Mouse (Mus musculus): ENCODE measurements around the gene Dtnb. TPM values are rescaled to one million over a fixed set of nuclear protein-coding genes. Genes with fewer than 3 reads are reported as not detected.
A peak's percentile ranks its signal among the peaks of the same experiment; 100 is the strongest.
"Not testable (repeated sequence)": the region's sequence is repeated elsewhere in the genome, so short reads cannot be mapped to it uniquely, and the experiment has no call there.

Gene Dtnb
- total RNA-seq, 2 experiments from 2014 or later = 116 to 118 TPM

GRCm38 (mm10) chr12:3660985-3661635 is 88.9 kb downstream of the Dtnb start:
- no peak for DNase-seq

- no peak for DNase-seq
These were observed 90.5 kb downstream of the Dtnb start for GRCm38 (mm10) chr12:3662660-3663059.

GRCm38 (mm10) chr12:3663386-3663785 is 91.2 kb downstream of the Dtnb start:
- DNase-seq = no peak

GRCm38 (mm10) chr12:3669971-3670381 is 97.8 kb downstream of the Dtnb start:
- DNase-seq = no peak

- no peak for DNase-seq
These were observed 98.9 kb downstream of the Dtnb start for GRCm38 (mm10) chr12:3671117-3671516.

GRCm38 (mm10) chr12:3672786-3673185 is 100.6 kb downstream of the Dtnb start:
- DNase-seq = no peak

GRCm38 (mm10) chr12:3673886-3674285 is 101.7 kb downstream of the Dtnb start:
- no peak for DNase-seq

GRCm38 (mm10) chr12:3674913-3675312 is 102.7 kb downstream of the Dtnb start:
- peak; percentile 83 to 84 for DNase-seq

- DNase-seq = no peak
These were observed 108.5 kb downstream of the Dtnb start for GRCm38 (mm10) chr12:3680721-3681120.

GRCm38 (mm10) chr12:3683041-3683440 is 110.9 kb downstream of the Dtnb start:
- peak in 1 of 2 experiments; percentile 27 for DNase-seq

GRCm38 (mm10) chr12:3686419-3686940 is 114.3 kb downstream of the Dtnb start:
- DNase-seq = no peak

- not testable (repeated sequence) for DNase-seq
These were observed 118.8 kb downstream of the Dtnb start for GRCm38 (mm10) chr12:3690926-3691529.

GRCm38 (mm10) chr12:3692795-3693392 is 120.7 kb downstream of the Dtnb start:
- no peak for DNase-seq

GRCm38 (mm10) chr12:3695741-3696501 is 123.7 kb downstream of the Dtnb start:
- no peak for DNase-seq

GRCm38 (mm10) chr12:3700503-3700902 is 128.3 kb downstream of the Dtnb start:
- no peak for DNase-seq

- no peak for DNase-seq
These were observed 130.7 kb downstream of the Dtnb start for GRCm38 (mm10) chr12:3702903-3703302.

GRCm38 (mm10) chr12:3719151-3719721 is 147.1 kb downstream of the Dtnb start:
- DNase-seq = no peak

GRCm38 (mm10) chr12:3720527-3720926 is 148.3 kb downstream of the Dtnb start:
- DNase-seq = no peak

GRCm38 (mm10) chr12:3723762-3724161 is 151.6 kb downstream of the Dtnb start:
- no peak for DNase-seq

- DNase-seq = no peak
These were observed 152.7 kb downstream of the Dtnb start for GRCm38 (mm10) chr12:3724822-3725370.

- no peak for DNase-seq
These were observed 157.4 kb downstream of the Dtnb start for GRCm38 (mm10) chr12:3729521-3730075.

Data from layer of hippocampus, postnatal 36 days (tissue).